Mouse (Mus musculus) kidney, postnatal 4 days (tissue): ENCODE measurements around the gene Pilrb2.

Experiments used
- DNase-seq, 2 experiments: peaks; one replicate each; pipeline ENCODE4 v3.0.0; 2021; ENCODE audit warnings: mixed read lengths in 2 of 2

Pilrb2 gene

GRCm38 (mm10) chr5:137831506-137831905 lies 40.1 kb downstream of the Pilrb2 start:
- DNase-seq, result no peak

DNA sequence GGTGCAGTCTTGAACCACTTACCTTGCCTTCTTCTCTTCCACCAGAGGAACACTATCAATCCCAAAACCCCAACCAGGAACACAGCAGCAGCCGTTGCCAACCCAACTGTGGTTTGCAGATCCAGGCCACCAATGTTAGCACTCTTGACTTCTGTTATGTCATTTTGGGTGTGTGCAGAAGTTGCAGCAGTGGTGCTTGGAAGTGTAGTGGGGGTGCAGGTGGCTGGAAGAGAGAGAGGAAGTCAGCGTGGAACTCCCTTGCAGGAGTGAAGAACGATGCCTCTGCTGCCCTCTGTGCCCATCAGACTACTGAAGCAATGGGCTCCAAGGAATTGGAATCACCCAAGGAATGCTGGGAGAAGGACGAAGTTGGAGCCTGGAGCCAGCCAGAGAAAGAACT lies 40.5 kb downstream of the Pilrb2 start:
- DNase-seq, result no peak

- DNase-seq, result no peak
These were observed 41.4 kb downstream of the Pilrb2 start for GRCm38 (mm10) chr5:137830238-137830637.

DNA sequence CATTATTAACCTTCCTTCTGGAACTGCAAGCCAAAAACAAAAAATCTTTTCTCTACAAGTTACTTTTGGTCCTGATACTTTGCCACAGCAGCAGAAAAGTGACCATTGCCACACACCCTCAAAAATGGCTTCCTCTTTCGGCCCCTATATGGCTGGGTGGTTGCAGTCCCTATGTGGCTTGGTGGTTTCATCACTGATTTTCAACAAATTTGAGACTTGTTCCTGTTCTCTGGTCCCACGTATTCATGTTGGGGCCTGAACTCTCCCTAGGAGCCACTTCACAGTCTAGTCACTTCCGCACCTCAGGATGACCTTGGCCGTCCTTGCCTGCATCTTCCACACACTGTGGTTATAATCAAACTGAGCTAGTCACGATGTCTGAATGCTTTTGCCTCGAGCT lies 42.9 kb downstream of the Pilrb2 start:
- DNase-seq, result no peak

DNA sequence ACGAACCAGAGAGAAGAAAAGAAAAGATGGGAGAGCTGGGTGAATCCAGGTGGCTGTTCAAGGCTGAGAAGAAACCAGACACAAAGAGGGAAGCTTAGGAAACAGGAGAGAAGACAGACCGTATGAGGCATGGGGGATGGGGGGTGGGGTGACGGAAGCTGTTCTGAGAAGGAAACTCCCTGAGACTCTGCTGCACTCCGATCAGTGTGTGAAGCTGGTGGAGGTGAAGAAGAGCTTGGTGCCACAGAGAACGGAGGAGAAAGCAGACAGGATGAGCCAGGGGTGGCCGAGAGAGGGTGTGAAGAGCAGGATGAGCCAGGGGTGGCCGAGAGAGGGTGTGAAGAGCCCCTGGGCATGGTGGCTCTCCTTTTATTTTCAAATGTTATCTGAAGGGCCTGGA lies 45.2 kb downstream of the Pilrb2 start:
- no peak for DNase-seq

GRCm38 (mm10) chr5:137825971-137826370 lies 45.6 kb downstream of the Pilrb2 start:
- DNase-seq, result no peak

- no peak for DNase-seq
These were observed 46.6 kb downstream of the Pilrb2 start for GRCm38 (mm10) chr5:137825030-137825429.

DNA sequence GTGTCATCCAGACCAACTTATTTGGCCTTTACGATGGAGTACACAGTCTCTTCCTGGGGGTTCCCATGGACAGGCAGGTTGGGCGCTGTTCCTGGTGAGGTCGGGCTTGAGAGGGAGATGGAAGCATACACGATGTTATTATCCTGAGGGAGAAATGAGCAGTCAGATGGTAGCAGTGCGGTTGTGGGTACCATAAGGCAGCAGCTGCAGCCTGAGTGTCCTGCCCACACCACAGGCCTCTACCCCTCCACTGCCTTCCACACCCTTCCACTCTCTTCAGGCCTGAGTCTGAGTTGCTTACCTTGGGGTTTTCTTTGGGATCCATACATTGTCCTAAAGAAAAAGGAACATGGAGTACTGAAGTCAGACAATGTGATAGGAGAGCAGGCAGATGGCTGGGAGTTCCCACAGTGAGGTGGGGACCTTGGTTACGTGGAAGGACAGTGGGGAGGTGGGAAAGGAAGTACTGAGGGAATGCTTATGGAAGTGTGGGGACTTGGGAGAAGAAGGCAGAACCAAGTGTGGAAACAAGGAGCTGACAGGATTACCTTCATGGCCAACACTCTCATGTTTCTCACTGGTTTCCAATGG lies 48.1 kb downstream of the Pilrb2 start:
- DNase-seq, result no peak

DNA sequence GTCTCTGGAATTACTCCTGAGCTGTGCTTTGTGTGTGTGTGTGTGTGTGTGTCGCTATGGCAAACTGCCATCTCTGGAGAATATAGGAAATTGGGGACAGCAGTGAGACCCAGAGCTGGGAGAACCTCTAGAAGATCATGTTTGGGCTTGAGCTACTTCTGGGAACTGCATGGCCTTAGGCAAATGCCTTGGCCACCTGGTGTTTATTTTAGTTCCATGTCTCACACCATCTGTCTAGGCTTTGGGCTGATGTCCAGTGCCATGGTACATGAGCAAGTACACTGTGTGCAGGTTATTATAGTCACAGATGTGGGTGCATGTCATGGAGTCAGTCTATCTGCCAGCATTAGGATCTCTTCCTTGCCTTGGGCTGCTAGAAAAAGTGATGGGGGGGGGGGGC lies 49.0 kb downstream of the Pilrb2 start:
- DNase-seq, result no peak

- no peak for DNase-seq
These were observed 49.5 kb downstream of the Pilrb2 start for GRCm38 (mm10) chr5:137822126-137822525.

DNA sequence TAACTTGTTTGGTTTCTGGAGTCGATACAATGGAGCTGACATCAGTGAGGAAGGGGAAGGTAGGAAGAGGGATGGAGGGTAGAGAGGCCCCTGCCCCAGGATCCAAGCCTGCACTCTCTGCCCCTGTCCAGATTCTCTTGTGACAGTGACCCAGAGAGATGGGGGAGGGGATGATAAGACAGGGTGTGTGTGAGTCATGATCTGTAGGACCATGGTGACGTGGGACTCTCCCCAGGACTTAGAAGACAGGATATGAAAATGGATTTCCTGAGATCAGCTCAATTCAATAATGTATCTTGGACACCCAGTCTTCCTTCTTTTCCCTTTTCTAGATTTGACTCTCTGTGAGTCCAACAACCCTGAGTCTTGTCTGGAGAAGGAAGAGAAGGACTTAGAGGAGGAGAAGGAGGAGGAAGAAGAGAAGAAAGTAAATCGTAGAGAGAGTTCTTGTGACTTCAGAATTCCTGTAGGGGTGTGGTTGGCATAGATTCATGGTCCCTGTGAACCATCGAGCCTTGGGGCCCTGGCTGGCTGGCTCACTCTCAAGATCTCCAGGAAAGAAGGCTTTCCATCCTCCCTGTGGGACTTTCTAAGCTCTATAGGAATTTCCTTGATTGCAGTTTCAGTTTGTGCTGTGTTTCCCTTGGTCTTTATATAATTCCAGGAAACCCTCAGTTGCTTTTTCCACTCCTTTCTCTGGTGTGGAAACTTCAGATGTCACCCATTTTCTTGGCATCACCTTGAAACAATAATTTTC lies 54.0 kb downstream of the Pilrb2 start:
- no peak for DNase-seq
